Mouse (Mus musculus) adrenal gland, postnatal 10 days (tissue): ENCODE measurements around the gene Sphk2. TPM values are rescaled to one million over a fixed set of nuclear protein-coding genes. Genes with fewer than 3 reads are reported as not detected.

Experiments
- DNase-seq: peaks from one replicate; pipeline ENCODE4 v3.0.0; 2021; ENCODE audit warnings: mixed read lengths
- long read RNA-seq, 2 experiments: library from polyadenylated mRNA; stranded (forward); transcript quantifications; one replicate each; pipeline ENCODE4 v2.0.0; 2021
- total RNA-seq, 2 experiments: library from RNA; stranded (reverse); gene quantifications; 2 replicates each; pipeline ENCODE4 v1.2.3; 2021

The Sphk2 gene
- total RNA-seq = 10 to 100 TPM; 28.0 to 28.8 TPM
- long read RNA-seq, experiment 1, transcript Sphk2-201 (6 exons, 2,968 nt) = major isoform, 8 of 45 reads
- long read RNA-seq, experiment 1, transcript Sphk2-202 (7 exons, 3,548 nt) = minor isoform, 7 of 45 reads
- long read RNA-seq, experiment 1, partial matches to known transcripts = 4 of 45 reads
- long read RNA-seq, experiment 1, other reads (novel, unspliced or antisense) = 25 of 45 reads
- long read RNA-seq, experiment 2, transcript Sphk2-202 (7 exons, 3,548 nt) = major isoform, 14 of 32 reads
- long read RNA-seq, experiment 2, partial matches to known transcripts = 6 of 32 reads
- long read RNA-seq, experiment 2, other reads (novel, unspliced or antisense) = 9 of 32 reads

- peak; percentile 98 for DNase-seq
Measured at GRCm38 (mm10) chr7:45717918-45718297, at the start of gene Sphk2. Sphk2 (minus strand) TSS chr7:45718002.

DNA sequence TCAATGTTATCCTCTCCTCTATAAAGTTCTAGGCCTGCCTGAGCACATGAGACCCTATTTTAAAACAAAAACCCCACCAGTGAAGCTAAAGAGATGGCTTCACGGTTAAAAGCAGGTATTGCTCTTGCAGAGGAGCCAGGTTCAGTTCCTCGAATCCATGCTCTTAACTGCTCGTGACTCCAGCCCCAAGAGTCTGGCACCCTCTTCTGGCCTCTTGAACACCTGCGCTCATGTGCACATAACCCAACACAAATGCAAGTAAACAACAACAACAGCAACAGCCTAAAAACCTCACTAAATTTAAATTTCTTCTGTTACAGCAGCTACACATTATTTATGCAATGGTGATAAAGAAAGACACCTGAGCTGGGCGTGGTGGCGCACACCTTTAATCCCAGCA is 49.7 kb upstream of the Sphk2 start:
- no peak for DNase-seq

DNA sequence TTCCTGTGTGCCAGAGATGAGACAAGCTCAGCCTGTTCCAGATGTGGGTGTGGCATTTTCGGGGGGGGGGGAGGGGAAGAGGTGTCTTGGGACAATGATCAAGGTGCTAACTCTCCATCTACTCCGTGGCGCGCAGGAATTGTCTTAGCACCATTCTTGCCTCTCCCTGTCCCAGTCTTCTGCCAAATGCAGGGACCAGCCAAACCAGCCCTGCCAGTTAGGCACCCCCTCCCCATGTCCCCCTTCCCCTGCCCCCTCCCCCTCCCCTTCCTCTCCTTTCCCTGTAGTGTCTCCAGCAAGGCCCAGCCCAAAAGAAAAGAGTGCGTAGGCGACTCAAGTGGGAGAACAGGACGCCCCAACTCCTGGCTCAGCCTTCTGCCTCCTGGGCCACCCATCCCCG is 49.0 kb upstream of the Sphk2 start:
- no peak for DNase-seq

- DNase-seq = no peak
Measured at GRCm38 (mm10) chr7:45765995-45766394, 48.2 kb upstream of the Sphk2 start.

DNA sequence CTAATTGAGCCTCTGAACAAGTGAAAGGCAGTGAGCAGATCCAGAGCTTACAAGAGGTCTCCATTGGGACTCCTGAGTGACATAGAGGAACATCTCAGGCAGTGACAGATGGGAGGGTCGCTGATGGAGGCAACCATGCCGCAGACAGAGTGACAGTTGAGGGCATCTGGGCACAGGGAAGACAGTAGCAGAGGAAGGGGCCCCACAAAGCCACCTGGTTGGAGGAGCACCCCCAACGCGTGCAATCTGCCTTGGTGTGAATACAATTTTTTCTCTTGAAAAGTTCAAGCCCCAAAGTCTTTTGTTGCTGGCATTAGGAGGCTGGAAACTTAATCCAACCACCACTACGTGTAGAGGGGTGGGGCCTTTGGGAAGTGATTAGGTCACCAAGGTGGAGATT is 42.3 kb upstream of the Sphk2 start:
- no peak for DNase-seq

GRCm38 (mm10) chr7:45759400-45759799 is 41.6 kb upstream of the Sphk2 start:
- no peak for DNase-seq

DNA sequence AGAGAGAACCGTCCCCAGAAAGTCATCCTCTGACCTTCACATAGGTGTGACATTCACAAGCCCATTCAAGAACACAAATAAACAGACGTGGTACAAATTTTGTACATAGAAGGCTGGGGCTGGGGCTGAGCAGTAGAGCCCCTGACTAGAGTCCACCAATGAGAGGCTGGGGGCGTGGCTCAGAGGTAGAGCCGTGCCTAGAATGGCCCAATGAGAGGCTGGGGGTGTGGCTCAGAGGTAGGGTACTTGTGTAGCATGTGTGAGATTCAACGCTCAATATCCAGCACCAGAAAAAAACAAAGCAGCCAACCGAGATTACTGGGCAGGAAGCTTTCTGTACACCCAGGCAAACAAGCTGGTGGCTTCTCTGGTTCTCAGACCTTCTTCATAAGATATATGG is 37.9 kb upstream of the Sphk2 start:
- DNase-seq = no peak

DNA sequence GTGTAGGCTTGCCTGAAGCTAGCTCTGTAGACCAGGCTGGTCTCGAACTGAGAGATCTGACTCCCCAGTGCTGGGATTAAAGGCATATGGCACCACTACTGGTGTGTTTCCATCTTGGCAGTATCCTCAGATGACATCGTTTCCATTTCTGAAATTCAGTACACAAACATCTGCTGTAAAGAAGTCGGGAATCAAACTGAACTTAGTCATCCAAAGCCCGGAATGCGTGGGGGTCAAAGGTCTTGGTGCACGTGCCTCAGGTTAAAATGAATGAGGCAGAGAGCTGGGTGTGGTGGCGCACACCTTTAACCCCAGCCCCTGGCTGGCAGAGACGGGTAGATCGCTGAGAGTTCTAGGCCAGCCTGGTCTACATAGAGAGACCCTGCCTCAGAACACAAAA is 32.4 kb upstream of the Sphk2 start:
- DNase-seq = no peak

DNA sequence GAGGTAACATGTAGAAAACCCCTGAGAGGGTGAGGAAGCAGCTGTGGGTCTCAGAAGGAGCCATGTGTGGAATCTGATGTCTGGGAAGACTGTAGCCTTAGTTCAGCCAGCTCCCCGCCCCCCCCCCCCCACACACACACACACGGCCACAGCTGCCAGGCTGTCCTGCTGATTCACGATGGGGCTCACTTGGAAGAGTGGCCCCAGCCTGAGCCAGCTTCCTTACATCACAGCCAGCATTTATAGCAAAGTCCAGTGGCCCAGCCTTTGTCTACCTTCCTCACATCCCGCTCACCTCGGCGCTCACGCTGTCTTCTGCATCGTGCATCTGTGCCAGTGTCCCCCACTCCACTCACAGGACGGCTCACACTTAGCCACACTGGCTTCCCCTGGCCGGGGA is 31.6 kb upstream of the Sphk2 start:
- no peak for DNase-seq

DNA sequence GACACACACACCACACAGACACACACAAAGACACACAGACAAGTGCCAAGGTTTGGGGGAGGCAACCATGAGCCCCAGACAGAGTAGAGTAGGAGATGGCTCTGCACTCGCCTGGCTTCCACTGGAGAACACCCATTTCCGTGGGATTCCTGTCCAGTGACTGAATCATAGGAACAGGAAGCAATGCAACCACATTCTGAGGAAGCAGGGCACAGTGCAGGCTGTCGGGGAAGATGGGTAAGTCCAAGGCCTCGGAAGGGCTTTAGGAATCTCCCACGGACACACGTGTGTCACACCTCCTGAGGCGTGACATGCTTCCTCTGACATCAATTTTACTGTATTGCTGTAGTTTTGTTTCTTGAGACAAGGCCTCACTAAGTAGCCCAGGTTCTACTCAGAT is 30.3 kb upstream of the Sphk2 start:
- no peak for DNase-seq

GRCm38 (mm10) chr7:45747450-45747849 is 29.6 kb upstream of the Sphk2 start:
- no peak for DNase-seq

- DNase-seq = no peak
Measured at GRCm38 (mm10) chr7:45746518-45746917, 28.7 kb upstream of the Sphk2 start.

GRCm38 (mm10) chr7:45744387-45744786 is 26.6 kb upstream of the Sphk2 start:
- peak; percentile 88 for DNase-seq

DNA sequence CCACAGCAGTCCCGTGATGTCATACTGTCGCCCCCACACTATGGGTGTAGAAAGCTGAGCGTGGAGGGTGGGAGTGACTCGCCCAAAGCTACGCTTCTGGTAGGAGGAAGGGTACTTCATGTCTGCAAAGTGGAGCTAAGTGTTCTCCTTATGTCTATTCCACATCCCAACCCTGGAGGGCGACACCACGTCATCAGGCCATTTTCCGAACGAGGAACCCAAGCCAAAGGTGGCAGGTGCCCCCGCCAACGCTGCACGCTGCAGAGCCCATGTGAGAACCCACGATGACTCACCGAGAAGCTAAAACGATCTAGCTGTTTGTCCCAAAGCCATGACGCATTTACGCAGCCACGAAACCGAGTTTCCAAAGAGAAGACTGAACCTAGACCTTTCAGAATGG is 24.5 kb upstream of the Sphk2 start:
- DNase-seq = no peak

DNA sequence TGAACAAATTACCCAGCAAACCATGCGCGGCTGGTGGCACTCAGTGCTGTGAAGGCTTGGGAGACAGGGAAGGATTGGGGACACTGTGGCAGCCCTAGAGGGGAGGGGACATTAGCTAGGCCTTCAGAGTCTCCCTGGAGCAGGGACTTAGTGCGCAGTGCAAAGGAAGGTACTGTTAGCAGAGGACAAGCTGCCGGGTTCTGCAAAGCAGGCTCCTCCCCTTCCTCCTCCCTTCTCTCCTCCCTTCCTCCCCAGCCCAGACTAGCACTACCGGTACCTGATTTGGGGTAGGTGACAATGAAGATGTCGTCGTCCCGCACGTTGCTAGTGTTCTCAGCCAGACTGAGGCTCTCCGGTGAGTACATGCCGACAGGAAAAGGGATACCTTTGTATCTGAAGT is 24.0 kb upstream of the Sphk2 start:
- DNase-seq = no peak

GRCm38 (mm10) chr7:45741308-45741707 is 23.5 kb upstream of the Sphk2 start:
- DNase-seq = no peak

DNA sequence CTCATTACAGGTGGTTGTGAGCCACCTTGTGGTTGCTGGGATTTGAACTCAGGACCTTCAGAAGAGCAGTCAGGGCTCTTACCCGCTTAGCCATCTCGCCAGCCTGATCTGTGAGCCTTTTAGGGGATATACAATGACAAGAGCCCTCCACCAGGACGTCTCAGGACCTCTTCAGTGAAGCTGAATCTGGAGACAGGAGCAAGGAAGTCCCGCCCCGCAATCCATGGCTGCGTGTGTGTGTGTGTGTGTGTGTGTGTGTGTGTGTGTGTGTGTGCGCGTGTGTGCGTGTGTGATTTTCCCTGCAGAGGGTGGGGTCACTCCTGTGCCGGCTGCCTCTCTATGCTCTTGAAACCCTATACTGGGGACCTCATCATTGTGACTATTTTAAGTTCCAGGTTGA is 22.0 kb upstream of the Sphk2 start:
- no peak for DNase-seq

DNA sequence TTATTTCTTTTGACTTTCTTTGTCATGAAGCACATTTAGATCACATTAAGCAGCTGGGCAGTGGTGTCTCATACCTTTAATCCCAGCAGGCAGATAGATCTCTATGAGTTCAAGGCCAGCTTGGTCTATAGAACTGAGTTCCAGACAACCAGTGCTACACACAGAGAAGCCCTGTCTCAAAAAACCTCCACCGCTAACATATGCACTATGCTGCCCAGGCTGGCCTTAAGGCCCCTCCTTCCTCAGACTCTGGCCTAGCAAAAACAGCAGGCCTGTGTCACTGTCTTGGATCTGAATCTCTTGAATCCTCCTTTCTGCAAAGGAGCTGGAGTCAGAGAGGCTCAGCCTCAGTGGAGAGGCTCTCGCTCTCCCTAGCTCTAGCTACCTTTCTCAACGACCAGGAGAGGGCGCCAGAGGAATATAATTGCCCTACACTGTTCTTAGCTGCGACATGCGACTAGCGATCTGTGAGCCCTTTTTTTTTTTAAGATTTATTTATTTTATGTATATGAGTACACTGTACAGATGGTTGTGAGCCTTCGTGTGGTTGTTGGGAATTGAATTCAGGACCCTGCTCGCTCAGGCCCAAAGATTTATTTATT is 21.5 kb upstream of the Sphk2 start:
- DNase-seq = peak; percentile 86

GRCm38 (mm10) chr7:45733477-45733876 is 15.7 kb upstream of the Sphk2 start:
- DNase-seq = no peak

DNA sequence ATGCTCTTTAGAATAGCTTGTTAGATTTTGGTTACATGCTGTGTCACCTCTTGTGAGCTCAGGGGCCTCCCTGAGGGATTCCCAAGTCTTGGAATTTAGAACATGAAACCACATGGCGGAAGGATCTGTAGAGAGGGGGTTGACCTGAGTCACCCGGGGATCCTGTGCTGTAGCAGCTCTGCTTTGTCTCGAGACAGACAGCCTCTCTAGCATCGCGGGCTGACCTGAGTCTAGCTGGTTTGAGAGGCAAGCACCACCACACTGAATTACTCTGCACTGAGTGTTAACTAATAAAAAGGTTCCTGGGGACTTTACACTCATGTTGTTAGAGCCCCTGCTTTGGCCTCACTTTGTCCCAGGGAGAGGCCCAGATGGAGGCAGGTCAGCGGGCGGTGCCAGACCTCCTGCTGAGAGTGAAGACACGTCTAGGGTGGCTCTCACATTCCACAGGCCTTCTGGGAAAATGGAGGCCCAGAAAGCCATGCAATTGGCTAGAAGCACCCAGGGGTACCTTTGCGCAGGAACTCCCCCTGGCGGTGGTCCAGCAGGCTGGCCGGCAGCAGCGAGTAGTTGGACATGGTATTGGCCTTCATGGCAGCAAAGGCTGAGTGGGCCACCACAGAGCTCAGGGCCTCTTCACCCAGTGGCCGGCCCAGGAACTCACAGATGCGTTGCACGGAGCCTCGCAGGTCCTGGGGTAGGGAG is 13.1 kb upstream of the Sphk2 start:
- DNase-seq = peak; percentile 74

DNA sequence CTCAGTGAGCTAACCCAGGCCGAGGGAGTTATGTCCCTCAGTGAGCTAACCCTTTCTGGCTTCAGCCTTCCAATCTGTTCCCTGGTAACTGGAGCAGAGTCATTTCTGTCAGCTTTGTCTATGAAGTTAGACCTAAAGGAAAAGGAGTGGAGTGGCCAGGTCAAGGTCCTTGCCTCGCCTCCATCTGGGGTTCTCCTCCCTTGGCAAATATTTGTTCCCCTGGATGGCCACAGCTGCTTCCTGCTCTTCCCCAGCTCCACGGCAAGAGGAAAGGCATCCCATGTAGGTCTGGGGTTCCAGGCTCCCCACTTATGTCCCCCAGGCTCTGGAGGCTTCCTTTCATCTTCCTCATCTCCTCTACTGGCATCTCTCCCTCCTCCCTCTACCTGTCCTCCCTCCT is 9.8 kb upstream of the Sphk2 start:
- DNase-seq = no peak

DNA sequence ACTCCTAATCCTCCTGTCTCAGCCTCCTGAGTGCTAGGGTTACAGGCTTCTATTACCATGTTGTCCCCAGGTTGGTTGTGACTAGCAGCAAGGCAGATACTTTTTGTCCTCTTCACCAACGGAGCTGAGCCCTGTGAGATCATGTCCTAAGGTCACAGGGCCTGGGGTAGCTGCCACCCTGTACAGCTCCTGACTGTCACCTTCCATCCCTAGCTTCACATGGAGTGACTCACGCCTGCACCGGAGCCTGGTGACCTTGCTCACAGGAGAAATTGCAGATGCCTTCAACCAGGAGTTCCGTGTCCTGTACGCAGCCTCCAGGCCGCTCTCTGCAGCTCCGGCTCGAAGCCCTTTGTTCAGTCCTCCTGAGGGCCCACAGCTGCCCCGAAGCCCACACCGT is 8.6 kb upstream of the Sphk2 start:
- no peak for DNase-seq

- DNase-seq = no peak
Measured at GRCm38 (mm10) chr7:45725713-45726112, 7.9 kb upstream of the Sphk2 start, which contains the start of gene Spaca4. Spaca4 (minus strand) TSS chr7:45725813.

GRCm38 (mm10) chr7:45725151-45725550 is 7.3 kb upstream of the Sphk2 start:
- DNase-seq = no peak
